Mouse (Mus musculus) liver (tissue): ENCODE results near the gene Stk39.

Experiments
- DNase-seq: peaks from one replicate; pipeline ENCODE4 v3.0.0-alpha.2; 2020; ENCODE audit warnings: mixed read lengths

The Stk39 gene

GRCm38 (mm10) chr2:68471759-68472550 lies at the start of gene Stk39:
Gene Stk39 (minus strand): TSS chr2:68472268.
- DNase-seq = peak; percentile 67

DNA sequence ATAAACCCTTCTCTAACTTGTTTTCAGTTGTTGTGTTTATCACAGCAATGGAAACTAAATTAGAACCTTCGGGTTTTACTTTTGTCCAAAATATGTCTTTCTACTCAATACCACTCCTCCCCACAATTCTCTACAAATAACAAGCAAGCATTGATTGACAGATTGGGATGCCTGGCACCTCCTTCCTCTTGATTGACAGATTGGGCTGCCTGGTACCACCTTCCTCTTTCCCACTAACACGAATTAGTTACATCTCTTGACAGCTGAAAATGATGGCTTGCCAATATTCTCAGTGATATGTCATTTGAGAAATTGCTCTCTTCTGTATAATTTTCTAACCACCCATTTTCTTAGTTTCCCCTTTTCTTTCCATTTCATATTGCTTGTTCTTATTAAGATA lies 43.3 kb upstream of the Stk39 start:
- no peak for DNase-seq

DNA sequence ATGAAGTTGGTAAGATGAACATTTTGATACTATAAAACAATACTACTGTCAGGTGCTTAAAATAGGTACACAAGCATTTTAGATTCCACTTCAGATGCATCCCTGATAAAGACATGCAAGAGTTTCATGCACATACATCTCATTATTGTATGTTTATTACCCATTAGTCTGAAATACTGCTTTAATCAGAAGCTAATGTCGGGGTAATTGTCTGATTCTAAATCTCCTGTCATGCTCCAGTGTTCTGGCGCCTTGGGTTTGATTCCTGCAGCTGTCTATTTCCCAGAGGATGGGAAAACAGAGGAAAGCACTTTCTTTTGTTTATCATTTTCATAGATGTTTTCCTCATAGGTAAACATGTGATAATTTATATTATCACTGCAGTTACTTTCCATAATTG lies 31.1 kb upstream of the Stk39 start:
- no peak for DNase-seq

DNA sequence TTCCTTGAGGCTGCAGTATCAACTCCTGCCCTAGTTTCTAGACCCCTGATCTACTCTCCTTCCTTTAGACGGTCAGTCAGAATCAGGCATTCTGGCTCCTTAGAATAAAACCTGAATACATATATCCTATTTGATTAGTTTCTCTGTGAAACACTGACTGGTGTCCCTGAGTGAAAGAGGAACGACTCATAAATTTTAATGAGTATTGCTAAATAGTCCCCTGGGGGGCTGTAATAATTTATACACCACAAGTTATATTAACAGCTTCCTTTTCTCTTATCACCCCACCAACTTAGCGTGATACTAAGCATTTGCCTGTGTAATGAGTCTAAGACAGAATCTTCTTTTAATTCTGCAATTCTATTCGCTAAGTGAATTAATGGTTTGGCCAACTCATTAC lies 30.7 kb upstream of the Stk39 start:
- DNase-seq = no peak

GRCm38 (mm10) chr2:68502236-68502635 lies 30.2 kb upstream of the Stk39 start:
- DNase-seq = no peak

GRCm38 (mm10) chr2:68486275-68486674 lies 14.2 kb upstream of the Stk39 start:
- DNase-seq = no peak

DNA sequence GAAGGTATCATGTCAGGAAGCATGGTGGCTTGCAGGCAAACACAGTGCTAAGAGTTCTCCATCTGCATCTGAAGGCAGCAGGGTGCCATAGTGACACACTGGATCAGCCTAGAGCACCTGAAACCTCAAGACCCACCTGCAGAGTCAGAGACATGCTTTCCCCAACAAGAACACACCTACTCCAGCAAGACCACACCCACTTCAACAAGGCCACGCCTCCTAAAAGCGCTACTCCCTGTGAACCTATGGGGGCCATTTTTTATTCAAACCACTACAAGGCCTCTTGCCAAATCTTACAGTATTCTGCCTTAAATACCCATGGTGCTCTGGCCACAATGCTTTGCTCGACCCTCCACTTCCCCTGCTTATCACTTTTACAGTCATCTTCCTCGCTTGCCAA lies 13.1 kb upstream of the Stk39 start:
- DNase-seq = peak; percentile 5

GRCm38 (mm10) chr2:68482896-68483295 lies 10.8 kb upstream of the Stk39 start:
- no peak for DNase-seq

DNA sequence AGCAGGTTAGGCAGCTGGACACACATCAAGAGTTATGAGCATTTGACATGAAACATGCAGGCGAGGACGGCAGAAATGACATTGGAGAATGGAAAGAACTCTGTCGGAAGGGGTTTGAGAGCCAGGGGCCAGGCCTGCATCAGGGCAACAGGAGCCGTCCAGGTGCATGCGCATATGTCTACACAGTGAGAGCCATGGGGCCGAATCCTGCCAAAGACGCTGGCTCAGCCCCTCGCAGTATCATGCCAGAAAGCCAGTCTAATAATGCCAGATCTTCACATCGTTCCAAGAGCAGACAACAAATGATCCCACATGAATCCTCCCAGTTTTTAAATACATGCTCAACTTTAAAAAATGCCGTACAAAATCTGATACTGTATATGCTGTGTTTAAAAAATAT lies 7.8 kb upstream of the Stk39 start:
- no peak for DNase-seq

- DNase-seq = no peak
These were observed 853 bp upstream of the Stk39 start for GRCm38 (mm10) chr2:68472921-68473320.

- DNase-seq = no peak
These were observed 463 bp upstream of the Stk39 start for GRCm38 (mm10) chr2:68472551-68472910.

DNA sequence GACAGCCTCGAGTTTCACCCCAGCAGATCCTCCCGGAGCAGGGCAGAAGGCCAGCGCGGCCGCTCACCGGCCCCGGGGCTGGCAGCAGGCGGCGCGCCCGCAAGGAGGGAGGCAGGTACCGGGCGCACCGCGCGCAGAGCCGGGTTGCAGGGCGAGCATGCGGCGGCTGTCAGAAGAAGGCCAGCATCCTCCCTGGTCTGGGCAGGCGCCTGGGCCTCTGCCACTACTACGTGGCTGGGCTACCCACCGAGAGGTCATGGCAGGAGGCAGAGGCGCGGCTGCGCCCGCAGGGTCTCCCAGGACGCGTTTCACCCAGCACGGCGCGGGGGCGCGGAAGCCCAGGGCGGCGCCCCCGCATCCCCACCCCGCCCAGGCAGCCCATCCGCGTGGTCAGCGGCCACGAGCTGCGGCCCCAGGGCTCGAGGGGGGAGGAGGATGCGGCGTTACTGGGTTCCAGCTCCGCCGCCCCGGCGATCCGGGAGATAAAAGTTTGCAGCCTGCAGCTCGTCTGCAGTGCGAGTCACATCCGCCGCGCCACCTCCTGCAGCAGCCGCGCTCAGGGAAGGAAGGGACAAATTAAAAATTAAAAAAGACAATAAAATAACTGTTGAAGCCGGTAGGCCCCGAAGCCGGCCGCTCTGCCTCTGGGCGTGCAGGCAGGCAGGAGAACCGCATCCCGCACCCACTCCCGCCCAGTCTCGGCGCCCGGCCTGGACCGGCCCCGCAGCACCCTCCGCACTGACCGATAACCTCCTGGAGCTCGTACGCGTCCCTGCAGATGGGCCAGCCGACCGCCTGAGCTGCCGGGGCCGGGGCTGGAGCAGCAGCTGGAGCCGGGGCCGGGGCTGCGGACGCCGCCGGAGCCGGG lies 943 bp downstream of the Stk39 start:
- DNase-seq = peak; percentile 38

DNA sequence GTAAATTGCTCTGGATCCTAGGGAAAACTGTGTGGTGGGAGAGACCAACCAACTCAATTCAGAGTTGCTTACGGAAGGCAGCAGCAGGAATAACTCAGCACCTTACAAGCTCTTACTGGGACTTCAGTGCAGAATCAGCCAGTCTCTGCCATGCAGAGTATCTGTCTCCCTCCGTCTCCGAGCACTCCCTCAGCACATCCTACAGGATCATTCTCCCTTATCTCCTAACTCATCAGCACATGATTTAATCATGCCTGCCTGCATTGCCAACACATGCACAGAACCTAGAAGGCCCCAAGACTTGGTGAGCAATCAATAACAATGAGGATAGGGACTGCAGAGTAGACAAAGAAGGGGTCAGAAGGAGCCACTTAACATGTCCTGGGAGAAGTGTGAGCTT lies 2.6 kb downstream of the Stk39 start:
- DNase-seq = no peak

GRCm38 (mm10) chr2:68468698-68469097 lies 3.4 kb downstream of the Stk39 start:
- DNase-seq = peak; percentile 12

DNA sequence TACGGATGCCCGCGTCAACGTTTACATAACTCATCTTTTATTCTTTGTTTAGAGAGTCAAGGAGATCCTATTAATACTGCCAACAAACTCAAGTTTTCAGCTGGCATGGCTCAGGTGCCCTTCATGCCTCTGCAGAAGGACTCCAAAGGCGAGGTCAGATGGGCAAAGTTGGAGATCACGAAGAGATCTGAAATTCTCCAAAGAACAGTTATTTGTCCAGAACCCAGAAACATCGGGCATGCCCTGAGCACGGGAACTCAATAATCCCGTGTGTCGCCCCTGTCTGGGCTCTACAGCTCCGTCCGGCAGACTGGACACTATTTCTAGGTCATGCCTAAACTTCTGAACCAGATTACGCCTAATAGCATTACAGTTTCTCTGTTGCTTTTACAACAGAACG lies 3.8 kb downstream of the Stk39 start:
- DNase-seq = no peak

DNA sequence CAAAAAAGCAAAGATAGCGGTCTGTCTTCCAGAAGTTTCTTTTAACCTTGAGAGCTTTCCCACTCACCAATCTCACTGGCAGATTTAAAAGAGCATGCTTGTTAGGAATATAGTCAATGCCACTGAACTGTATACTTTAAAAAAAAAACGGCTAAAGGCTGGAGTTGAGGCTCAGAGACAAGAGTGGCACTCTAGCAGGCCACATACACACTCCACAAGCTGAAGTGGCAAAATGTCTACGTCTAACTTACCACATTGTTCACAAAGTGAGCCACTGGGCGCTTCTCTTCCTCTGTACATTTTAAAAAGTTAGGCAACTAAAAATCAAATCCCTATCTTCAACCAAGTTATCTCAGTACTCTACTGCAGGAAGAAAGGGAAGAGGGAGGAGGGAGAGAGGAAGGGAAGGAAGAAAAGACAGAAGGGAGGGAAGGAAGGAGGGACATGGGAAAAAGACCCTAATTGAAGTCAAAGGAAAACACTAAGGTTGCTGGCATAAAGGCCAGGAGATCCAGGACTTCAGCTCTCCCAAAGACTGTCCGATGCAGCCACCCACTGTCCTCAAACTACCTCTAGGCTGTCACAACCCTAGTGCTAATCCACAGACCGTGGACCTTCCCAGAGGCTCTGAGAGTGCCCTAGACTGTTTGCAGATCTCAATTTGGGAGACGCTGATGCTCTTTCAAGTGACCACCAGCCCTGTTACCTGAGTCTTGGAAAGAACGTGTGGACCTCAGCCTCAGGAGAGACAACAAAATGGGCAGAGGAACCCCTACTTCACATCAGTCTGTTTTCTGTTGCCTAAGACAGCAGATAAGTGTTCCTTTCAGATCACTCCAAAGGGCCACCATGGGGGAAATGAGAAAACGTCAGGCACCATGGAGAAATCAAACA lies 4.7 kb downstream of the Stk39 start:
- no peak for DNase-seq

- DNase-seq = no peak
These were observed 5.7 kb downstream of the Stk39 start for GRCm38 (mm10) chr2:68466124-68467070.

DNA sequence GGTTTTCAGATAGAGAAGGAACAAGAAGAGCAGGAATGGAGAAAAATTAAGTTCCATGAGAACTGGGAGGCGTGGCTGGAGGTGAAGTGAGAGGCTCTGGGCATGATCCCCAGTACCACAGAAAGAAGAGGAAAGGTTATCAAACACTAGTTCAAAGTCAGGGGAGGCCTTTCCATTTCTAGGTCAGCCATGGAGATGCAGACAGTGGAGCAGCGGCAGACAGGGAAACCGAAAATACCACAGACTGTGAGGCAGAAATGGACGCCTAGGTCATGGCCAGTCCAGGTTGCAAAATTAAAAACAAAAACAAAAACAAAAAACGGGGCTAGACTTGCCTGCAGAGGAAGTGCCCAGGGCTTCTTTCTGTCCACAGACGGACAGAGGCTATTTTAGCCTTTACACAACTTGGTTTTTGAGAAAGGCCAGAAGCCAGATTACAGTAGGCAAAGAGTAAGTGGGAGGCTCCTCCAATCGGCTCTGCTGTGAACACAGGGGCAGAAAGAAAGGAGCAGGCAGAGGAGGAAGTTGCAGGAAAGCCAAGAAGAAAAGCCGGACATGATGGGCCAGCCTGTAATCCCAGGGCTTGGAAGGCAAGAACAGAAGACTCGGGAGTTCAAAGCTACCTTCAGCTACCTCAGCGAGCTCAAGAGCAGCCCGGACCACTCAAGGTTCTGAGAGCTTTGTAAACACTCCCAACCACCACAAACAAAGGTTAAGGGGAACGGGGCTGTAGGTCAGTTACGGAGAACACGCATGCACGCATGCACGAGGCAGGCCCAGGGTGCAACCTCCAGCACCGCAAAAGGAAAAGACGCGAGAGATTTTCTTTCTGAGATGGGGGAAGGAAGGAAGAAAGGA lies 6.6 kb downstream of the Stk39 start:
- DNase-seq = no peak

DNA sequence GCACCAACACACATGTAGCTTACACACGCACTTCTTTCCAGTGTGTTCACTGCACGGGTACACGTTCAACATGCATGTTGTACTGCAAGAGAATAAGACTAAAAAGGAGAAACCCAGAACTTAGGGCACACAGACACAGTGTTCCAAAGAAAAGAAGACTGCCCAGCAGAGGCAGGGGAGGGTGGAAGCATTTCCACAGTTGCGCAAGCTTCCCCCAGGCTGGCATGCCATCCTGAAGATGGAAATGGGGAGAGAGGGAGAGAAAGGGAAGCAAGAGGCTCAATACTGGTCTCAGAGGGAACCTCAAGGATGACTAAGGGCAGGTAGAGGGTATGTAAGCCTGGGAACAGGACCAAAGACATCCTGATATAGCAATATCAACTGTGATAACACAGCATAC lies 7.6 kb downstream of the Stk39 start:
- DNase-seq = no peak

DNA sequence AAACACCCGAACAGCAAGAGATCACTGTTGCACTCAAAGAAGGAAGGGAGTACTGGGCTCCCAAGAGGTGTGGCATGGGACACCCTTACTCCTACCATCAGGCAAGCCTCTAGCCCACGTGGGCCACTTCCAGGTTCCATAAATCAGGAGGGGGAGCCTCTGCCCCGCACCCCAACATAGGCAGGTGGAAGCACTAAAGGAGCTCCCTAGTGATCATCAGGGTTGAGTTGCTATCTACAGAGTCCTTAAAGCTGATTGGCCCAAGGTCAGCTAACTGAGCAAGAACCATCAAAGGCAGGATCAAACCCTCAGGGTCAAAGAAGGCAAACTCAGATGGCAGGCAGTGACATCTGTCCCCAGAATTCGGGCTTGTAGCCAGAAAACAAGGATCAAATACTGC lies 8.3 kb downstream of the Stk39 start:
- DNase-seq = no peak

DNA sequence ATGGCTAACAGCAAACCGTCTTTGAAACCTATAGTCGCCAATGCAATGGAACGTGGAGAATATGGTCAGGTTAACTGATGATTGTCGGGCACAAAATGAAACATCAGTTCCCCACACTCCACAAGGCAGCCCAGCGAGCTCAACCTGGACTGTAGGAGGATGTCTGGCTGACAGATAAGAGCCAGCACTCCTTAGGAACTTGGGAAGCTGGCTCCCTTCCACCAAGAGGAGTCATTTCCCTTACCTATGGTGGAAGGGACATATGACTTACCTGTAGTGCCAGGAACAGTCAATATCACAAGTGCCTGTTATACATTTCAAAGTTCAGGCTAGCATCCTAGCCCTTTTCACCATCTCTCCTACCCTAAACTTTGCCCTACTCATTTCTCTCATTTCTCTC lies 14.0 kb downstream of the Stk39 start:
- no peak for DNase-seq
